27 mouse cellular contexts compared by ENCODE assay signal in the genomic region with DNA sequence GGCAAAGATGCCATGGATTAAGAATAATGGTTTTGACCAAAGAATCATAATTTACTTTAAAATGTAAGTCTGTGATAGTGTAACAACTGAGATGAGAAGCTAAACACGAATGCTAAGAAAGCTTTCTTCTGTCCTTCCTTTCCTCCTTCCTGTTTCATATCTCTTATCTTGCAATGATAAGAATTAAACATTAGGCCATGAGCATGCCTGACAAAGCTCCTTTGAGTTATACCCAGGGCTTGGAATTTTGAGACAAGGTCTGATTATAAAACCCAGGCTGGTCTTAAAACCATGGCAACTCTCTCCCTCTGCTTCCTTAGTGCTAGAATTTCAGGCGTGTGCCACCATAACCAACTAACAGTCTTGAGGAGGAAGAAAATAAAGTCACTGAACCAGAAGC. TPM values are rescaled to one million over a fixed set of nuclear protein-coding genes. Genes with fewer than 3 reads are reported as not detected.
"Had no signal": no experiment of that assay in that cellular context is flagged by ENCODE, and none has a peak within 500 bp of the region (broad histone marks: within the 10 kb centered on the region; RNA-seq: fewer than 3 reads in every experiment).

No protein-coding gene starts in this region.

- H3K4me2 ChIP-seq: embryonic facial prominence, embryonic 12.5 days; embryonic facial prominence, embryonic 13.5 days; embryonic facial prominence, embryonic 15.5 days; forebrain, embryonic 12.5 days; forebrain, embryonic 13.5 days had no signal

- H3K27ac ChIP-seq: embryonic facial prominence, embryonic 10.5 days; embryonic facial prominence, embryonic 12.5 days; embryonic facial prominence, embryonic 13.5 days; embryonic facial prominence, embryonic 15.5 days; forebrain, embryonic 10.5 days; forebrain, embryonic 12.5 days; forebrain, embryonic 13.5 days; gastrocnemius, adult 2 months; heart, adult 2 months had no signal

- H3K4me3 ChIP-seq: embryonic facial prominence, embryonic 10.5 days; embryonic facial prominence, embryonic 12.5 days; embryonic facial prominence, embryonic 13.5 days; embryonic facial prominence, embryonic 15.5 days; erythroblast, embryonic 14.5 days; forebrain, embryonic 10.5 days; forebrain, embryonic 12.5 days; forebrain, embryonic 13.5 days; gastrocnemius, adult 2 months; heart, adult 2 months had no signal

- DNase-seq: cerebellum, adult 8-10 months; cerebellum, adult 9-10 months; cerebellum, adult 9-11 months; cerebellum, postnatal 10 days; cerebellum, postnatal 14 days; cerebellum, postnatal 25 days; cerebellum, postnatal 36 days; embryo, embryonic 11 days; gastrocnemius, adult 2 months; gastrocnemius, postnatal 10 days; gastrocnemius, postnatal 14 days; gastrocnemius, postnatal 25 days; gastrocnemius, postnatal 36 days; heart, adult 18-20 months; heart, adult 2 months had no signal

- H3K27me3 ChIP-seq: embryonic facial prominence, embryonic 12.5 days; embryonic facial prominence, embryonic 13.5 days; embryonic facial prominence, embryonic 15.5 days; forebrain, embryonic 12.5 days; forebrain, embryonic 13.5 days had no signal

- H3K9ac ChIP-seq: embryonic facial prominence, embryonic 12.5 days; embryonic facial prominence, embryonic 13.5 days; embryonic facial prominence, embryonic 15.5 days; forebrain, embryonic 12.5 days; forebrain, embryonic 13.5 days had no signal

- ATAC-seq: forebrain, embryonic 13.5 days; forebrain, embryonic 14.5 days; forebrain, embryonic 16.5 days had no signal

- H3K36me3 ChIP-seq: embryonic facial prominence, embryonic 10.5 days; embryonic facial prominence, embryonic 12.5 days; embryonic facial prominence, embryonic 13.5 days; embryonic facial prominence, embryonic 15.5 days; forebrain, embryonic 10.5 days; forebrain, embryonic 12.5 days had no signal

- H3K4me1 ChIP-seq: embryonic facial prominence, embryonic 15.5 days; forebrain, embryonic 10.5 days; forebrain, embryonic 12.5 days; forebrain, embryonic 13.5 days had no signal

- H3K9me3 ChIP-seq: embryonic facial prominence, embryonic 10.5 days; embryonic facial prominence, embryonic 12.5 days; embryonic facial prominence, embryonic 13.5 days; embryonic facial prominence, embryonic 15.5 days; forebrain, embryonic 10.5 days; forebrain, embryonic 12.5 days; forebrain, embryonic 13.5 days had no signal

RNA-seq across cellular contexts. Expression of a gene that starts 22.2 kb away (rescaled TPM):
- total RNA-seq: common myeloid progenitor, adult 5-6 weeks; granulocyte monocyte progenitor cell, adult 5-6 weeks had no signal
- polyA plus RNA-seq: erythroblast, embryonic 14.5 days had no signal
